Mouse (Mus musculus) bone marrow, adult 2 months (tissue): Measurements from ENCODE around the gene Lamtor4.
"Not testable (repeated sequence)": the region's sequence is repeated elsewhere in the genome, so short reads cannot be mapped to it uniquely, and the experiment has no call there.

Experiments used
- CTCF ChIP-seq: fragments of 200-500 bp; IDR thresholded peaks from 2 replicates; pipeline ENCODE4 v1.5.1; 2011; ENCODE audit warnings: low read length, control low read depth; ENCODE audit not compliant: control insufficient read depth, insufficient read depth
- POLR2A ChIP-seq: fragments of 200-500 bp; IDR thresholded peaks from 2 replicates; pipeline ENCODE4 v1.6.1; 2011; ENCODE audit warnings: low read depth, mild to moderate bottlenecking, control low read depth, low read length, borderline replicate concordance; ENCODE audit not compliant: control insufficient read depth

- TF ChIP-seq CTCF, POLR2A: not testable (repeated sequence)
Observed at GRCm38 (mm10) chr5:138216632-138217031, 38.6 kb upstream of the Lamtor4 start.
